Mouse (Mus musculus) hematopoietic stem cell, adult 5-6 weeks (primary cell): ENCODE data around the gene Eif3m. TPM values are rescaled to one million over a fixed set of nuclear protein-coding genes. Genes with fewer than 3 reads are reported as not detected.
"Not testable (repeated sequence)": the region's sequence is repeated elsewhere in the genome, so short reads cannot be mapped to it uniquely, and the experiment has no call there.

Experiments used
- ATAC-seq, 2 experiments: fragments of 125-278 bp in 1 of 2; replicated peaks in 1 of 2; 2 replicates each; pipeline ENCODE4 v1.8.0; 2016 to 2017; ENCODE audit warnings: inconsistent platforms in 2 of 2, mild to moderate bottlenecking in 2 of 2, moderate number of reproducible peaks in 2 of 2, low read depth in 1 of 2, moderate TSS enrichment in 1 of 2; ENCODE audit not compliant: low FRiP score in 2 of 2, poor library complexity in 2 of 2, severe bottlenecking in 2 of 2, insufficient read depth in 1 of 2, low TSS enrichment in 1 of 2
- total RNA-seq: library from RNA; stranded (forward); fragments of 172-1452, 232-1000 nt; gene quantifications from 2 replicates; pipeline ENCODE4 v1.2.3, GENCODE M21; 2017

The Eif3m gene
- 275 and 300 TPM in 2 replicates for total RNA-seq

DNA sequence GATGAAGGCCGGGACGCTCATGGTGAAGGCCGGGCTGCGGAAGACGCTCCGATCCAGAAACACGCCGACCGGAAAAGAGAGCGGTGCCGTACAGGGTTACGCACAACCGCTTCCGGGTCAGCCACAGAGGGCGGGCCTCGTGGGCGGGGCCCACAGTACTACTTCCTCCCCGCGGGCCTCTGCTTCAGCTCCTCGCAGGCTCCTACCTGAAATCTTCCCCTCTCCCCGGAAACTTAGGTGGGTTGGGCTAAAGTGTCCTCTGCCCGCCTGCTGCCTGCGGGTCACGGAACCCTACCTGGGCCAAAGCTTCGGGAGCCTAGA, at the start of gene Eif3m:
Gene Eif3m (minus strand): TSS at position 114 of the 321 bp plus-strand sequence.
- peak; percentile 98 for ATAC-seq

DNA sequence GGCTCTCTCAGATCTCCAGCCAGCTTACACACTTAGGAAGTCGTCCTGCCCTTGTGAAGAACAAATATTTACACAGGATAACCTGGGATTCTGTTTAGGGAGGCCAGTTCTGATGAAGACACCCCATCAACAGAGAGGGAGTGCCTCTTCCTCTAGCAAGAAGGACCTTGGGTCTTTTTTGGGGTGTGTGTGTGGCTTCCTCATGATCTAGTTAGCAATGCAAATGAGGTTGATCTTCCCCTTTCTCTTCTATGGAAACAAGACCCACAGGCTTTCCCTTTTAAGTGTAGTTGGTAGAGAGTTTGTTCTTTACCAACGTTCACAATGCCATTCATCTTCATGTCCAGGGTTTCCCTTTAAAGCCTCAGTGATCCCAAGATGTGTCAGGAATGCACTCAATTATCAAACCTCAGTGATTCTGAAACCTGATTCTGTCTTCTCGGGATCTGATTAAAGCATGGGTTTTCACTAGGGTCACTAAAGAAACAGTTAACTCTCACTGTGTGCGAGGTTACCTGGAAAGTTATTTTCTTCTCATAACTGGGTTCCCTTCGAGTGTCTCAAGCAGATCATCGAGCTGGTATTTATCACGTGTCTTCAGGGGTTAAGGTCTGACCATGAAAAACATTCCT, 46.0 kb upstream of the Eif3m start:
- no peak; a peak in 1 of 4 replicates for ATAC-seq

DNA sequence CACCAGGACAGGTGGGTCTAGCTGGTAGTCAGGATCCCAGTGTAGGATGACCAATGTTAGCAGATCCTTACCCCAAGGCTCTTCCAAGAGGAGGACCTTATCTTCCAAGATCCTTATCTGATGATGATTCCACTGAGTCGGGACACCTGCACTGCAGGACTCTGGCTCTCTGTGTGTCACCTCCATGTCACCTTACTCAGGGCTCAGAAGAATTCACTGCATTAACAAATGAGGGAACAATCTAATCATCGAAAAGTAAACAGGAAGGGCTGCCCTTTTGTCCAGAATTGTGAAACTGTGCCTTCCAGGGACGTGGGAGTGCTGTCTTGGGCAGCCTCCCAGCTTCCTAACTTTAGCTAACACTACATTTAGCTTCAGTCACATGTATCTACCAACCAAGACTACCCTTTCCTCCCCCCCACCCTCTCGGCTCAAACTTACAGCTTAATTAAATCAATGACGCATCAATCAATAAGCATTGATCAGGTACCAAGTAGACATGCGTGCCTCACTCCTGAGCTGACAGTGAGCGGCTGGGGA, 41.8 kb upstream of the Eif3m start:
- no peak for ATAC-seq

DNA sequence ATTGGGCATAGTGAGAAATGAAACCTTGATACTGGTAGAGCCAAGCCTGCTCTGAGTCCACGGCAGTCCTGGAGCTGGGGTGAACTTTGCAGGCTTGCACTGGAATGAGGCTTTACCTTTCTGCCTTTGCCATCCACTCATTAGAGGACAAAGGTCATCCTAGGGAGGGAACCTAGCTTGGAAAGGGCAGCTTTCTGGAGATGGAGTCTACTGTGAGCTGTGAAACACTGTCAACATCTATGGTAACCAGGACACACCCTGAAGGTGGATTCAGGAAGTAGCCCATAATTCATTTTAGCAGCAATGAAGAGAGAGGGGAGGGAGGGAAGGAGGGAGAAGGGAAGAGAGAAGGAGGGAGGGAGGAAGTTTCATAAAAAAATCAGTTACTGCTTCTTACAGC, 38.6 kb upstream of the Eif3m start:
- no peak for ATAC-seq

DNA sequence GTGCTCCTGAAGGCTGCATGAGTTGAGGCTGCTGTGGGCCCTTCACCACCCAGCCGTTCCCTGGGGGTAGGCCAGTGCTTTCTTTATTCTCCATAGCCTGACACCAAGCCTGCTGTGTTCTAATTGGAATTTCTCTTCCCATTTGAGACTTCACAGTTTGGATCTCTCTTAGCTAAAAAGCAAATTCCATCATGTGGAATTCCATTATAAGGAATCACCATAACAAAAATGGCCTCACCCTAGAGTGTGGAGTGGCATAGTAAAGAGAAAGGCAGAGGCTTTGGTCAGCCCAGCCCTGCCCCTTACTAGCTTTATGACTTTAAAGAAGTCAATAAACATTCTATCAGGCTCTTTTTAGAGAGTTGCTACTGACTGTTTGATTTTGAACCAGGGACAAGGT, 31.4 kb upstream of the Eif3m start:
- no peak for ATAC-seq

DNA sequence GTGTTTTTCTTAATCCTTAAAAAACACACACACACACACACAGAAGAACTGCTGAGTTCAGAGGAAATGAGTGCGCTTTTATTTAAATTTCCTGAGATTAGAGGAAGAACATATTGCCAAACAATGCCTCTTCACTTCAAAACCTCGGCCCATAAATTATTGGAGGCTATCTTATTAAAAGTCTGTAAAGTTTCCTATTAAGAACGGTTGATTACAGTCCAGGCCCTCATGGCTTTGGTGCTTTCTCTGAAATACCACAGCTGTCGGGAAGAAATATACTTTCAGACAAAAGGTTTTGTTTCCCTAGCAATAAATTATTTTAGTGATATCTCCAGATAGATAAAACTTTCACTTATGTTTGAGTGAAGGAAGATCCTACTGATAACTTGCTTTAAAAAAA, 26.3 kb upstream of the Eif3m start:
- peak; percentile 22 to 42; a peak in 2 of 4 replicates for ATAC-seq

DNA sequence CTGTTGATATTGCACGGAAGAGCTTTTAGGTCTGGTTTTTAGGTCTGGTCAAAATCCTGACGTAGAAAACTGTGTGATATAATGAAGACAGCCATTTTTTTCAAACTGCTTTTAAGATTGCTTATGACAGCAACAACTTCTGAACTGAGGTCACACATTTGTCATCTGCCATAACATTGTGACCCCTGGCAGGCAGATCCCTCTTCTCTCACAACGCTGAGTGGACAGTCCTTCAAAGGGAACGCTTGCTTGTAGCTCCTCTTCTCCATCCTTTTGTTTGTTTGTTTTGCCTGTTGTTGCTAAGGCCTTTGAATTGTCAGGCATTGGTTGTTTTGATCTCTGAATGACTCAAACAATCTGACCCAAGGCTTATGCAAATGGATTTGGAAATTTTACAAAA, 24.0 kb upstream of the Eif3m start:
- no peak for ATAC-seq

DNA sequence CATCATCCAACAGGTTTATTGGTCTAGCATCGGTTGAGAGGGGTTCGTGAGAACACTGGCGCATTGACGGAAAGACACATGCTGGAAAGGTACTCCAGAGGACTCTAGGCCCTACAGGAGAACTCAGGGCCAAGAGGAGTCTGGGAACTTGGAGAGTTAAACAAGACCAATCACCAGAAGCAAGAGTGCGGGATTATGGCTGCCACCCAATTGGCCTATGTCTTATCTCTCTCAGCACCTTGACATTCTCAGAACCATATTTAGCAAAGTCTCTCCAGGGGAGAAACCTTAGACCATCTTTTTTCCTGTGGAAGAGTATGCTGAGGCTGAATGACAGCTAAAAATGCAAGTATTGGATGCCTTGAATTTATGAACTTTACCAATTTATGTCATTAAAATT, 22.0 kb upstream of the Eif3m start:
- no peak for ATAC-seq

DNA sequence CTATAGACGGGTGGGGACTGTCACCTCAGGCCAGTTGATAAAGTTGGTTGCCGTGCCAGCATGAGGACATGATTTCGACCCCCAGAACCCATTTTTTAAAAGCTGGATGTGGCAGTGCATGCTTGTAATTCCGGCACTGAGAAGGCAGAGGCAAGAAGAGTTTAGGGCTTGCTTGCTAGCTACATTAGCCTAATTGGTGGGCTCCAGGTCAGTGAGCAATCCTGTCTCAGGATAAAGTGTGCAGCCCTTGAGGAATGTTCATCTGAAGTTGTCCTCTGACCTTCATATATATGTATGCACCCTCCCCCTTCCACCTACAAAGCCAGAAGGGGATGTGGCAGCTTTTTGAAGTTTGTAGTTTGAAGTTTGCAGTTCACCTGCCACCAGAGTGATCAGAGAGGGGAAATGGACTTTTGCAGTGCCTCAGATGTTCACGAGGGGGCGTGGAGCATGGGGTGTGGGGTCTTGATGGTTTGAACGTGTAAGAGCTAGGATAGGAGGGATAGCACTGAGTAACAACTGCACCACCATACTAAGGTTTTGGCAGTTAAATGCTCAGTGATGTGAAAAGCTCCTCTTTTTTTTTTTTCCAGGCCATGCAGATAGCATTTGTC, 21.2 kb upstream of the Eif3m start:
- ATAC-seq, result no peak

DNA sequence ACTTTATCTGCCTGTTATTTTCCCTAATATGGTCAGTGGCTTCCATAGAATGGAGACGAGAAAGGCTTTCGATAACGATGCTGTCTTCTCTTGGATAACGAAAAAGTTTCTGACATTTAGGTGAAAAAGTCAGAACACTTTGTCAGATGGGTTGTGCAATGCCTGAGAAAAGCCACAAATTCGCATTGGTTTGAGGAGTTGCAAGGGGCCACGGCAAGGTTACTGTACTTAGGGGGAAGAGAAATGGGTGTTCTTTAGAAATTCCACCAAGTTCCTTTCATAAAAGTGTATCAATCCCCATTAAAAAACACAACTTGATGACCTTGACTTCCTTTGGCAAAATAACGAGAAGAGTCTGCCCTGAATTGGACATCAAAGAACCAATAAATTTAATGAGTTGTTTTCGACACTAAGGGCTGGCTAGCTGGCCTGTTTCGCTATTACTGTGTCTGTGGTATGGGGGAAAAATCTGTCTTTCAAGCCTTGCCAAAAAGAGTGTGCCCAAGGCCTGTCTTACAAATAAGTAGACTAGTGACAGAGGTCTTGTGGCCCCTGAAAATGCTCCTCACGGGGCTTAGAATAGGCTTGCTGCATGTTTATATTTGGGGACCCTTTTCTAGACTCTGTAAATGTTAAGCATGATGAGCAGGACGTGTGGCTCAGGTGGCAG, 19.7 kb upstream of the Eif3m start:
- ATAC-seq, result no peak

DNA sequence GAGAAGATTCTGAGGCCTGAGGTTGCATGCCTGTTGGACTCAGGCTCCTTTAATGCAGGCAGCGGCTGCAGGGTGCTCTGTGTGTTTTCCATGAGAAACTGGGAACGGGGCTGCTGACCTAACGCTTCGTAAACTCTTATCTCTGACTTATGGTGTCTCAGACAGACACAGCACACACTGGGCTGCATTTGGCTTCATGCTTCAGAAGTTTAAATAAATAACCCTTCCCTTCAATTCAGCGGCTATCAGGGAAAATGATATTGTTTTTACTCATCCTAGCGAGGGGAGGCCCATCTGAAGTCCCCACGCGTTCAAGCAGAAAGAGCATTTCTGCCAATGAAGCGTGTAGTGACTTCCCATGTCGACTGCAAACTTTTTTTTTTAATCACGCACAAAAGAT, 19.1 kb upstream of the Eif3m start:
- ATAC-seq, result no peak

DNA sequence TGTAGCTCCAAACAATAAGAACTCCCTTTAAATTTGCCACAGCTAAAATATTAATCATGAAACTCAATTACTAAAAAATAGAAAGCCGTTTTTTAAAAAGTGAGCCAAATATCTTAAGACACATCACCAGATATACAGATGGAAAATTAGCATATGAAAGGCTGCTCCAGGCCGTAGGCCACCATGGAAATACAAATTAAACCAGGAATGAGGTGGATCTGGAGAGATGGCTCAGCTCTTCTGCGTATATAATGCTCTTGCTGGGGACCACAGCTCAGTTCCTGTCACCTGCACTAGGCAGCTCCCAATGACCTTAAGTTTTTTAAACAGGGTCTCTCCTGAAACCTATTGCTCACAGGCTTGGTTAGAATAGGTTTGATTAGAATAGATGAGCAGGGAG, 17.2 kb upstream of the Eif3m start:
- no peak for ATAC-seq

DNA sequence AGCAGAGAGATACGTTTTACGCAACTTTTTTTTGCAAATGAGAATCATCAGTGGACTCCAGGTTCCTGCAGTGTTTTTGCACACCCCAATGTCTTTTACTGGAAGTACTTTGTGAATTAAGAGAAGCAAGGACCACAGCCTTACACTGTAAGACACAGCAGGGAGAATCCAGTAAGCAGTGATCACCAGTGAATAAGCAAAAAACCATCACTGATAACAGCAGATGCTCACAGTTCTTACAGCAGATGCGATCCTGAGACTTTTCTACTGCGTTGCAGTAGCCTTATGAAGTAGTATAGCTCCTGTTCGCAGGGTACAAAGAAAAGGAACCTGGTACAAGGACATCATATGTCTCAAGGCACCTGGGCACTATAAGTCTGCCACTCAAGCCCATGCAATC, 13.6 kb upstream of the Eif3m start:
- ATAC-seq, result no peak

DNA sequence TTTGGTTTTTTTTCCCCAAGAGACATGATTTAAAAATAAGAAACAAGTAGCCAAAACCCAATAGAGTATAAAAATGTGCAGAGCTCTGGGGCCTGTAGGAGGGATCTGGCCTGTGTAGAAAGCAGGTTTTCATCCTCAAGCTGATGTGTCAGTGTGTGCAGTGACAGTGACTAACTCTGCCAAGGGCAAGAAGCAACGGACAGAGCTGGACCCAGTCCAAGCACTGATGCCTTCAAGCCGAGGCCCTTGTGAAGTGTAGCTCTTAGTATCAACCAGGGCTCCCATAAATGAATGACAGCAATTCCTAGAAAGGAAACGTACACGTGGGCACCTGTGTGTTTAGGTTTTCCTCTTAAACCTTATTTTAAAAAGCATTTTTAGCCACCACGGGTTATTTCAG, 11.9 kb upstream of the Eif3m start:
- ATAC-seq, result no peak

DNA sequence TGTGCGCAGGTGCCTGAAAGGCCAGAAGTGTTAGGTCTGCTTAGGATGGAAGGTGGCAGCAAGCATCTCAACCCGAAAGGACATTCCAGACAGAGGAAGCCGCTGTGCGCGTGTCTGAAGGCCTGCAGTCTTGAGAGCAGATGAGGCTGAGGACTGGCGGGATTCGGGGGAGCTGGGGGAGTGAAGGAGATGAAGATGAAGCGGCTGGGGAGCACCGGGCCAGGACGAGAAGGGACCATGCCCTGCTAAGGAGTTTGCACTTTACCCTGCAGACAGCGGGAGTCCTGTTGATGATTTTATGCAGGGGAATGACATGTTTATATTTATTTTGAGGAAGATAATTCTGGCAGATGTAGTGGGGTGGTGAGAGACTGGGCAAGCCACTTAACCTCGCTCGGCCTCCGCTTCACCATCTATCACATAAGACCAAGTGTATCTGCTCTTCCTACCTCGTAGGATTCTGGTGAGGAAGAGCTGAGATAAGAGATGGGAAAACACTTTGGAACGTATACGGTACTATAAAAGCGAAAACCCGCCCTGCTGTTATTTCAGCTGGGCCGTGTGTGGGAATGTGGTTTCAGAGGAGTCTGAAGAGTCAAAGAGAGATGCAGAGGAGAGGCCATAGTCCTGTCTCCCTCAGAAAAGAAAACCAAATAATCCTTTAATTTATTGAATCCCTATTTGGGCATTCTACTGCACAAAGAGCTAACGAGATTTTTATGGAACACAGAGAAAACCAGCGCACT, 10.2 kb upstream of the Eif3m start:
- no peak for ATAC-seq

DNA sequence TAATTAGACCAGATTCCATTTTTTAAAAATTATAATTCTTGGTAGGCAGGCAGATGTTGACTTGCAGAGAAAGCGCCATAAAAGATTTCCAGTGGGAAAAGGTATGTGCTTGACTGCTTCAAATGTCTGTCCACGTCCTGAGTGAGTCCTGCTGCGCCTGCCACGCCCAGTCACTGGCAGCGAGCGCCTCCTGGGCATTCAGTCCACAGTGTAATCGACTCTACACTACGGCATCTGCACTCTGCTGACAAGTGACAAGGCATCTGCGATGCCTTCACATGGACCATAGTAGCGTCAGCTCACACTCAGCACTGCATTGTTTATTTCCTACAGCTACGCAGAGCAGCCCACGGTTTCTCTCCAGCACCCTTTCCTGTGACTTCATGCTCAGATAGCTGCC, 8.7 kb upstream of the Eif3m start:
- not testable (repeated sequence) for ATAC-seq

DNA sequence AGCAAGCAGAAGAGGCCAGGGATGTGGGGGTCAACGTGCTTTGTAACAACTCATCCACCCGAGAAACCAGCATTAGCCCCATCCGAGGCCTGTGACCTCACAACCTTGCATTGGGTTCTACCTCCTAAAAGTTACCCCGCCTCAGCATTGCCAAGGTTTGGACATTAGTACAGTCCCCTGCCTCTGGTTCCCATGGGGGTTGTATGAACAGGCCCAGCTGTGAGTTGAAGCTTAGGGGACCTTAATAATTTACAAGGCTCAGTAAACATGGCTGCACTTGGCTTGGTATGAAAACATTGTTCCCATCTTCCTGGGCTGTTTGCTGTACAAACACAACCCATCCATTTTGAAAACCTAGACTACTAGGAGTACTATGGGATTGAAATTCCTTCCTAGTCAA, 6.9 kb upstream of the Eif3m start:
- ATAC-seq, result no peak

DNA sequence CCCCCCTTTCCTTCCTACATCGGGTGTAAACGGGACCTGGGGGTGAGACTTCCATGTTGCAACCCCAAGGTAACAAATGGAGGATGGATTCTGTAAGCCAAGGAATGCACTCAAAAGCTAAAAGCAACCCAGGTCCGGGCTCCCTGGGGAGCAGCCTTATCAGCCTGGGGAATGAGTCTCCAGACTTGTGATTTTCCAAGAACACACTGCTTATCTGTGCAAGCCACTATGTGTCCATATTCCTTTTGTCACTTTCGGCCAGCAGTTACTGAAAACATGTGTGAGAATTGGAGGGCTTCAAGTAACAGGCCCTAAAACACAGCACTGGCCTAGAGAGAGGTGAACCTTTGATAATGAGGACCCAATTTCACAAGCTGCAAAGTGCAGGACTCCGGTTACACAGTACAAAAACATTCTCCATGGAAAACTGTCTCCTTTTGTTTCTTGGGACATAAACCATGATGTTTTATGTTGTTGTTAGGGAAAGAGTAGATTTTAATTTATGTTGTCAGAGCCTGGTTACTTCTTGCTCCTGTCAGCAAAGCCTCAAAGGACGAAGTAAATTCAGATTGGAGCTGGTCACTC, 6.2 kb upstream of the Eif3m start:
- no peak for ATAC-seq
